10 mouse cellular contexts compared by ENCODE assay signal in genomic region chr4:152343296-152343695, GRCm38 (mm10). TPM values are rescaled to one million over a fixed set of nuclear protein-coding genes. Genes with fewer than 3 reads are reported as not detected.
A peak's percentile ranks its signal among the peaks of the same experiment; 100 is the strongest.
DNase-seq lines count a peak whose midpoint lies in the region; ATAC-seq and TF ChIP-seq lines count a peak whose summit lies in the region.
"Had no signal": no experiment of that assay in that cellular context is flagged by ENCODE, and none has a peak within 500 bp of the region (broad histone marks: within the 10 kb centered on the region; RNA-seq: fewer than 3 reads in every experiment).

No protein-coding gene starts in this region.

- peaks cover 3% of the 10 kb centered on the region; the same call in 1 of the 2 replicates for H3K27me3 ChIP-seq in cerebellum, adult 2 months (ENCODE audit: control insufficient read depth, insufficient read depth, low read length)
- peaks cover 78% of the 10 kb centered on the region for H3K27me3 ChIP-seq in midbrain, embryonic 10.5 days (ENCODE audit: low read depth, poor library complexity, severe bottlenecking)
- H3K27me3 ChIP-seq in midbrain, embryonic 15.5 days (replicated peaks): peaks cover 8% of the 10 kb centered on the region
- H3K27me3 ChIP-seq: Patski had no signal

- intact Hi-C loops in heart, postnatal 25 days (cut with DNase I): no loop called here

- no peak for TF ChIP-seq POLR2A in cerebellum, adult 2 months (IDR thresholded peaks at IDR 0.05; ENCODE audit: borderline replicate concordance, insufficient read depth, low read length)

- H3K36me3 ChIP-seq in midbrain, embryonic 10.5 days: no peaks in the 10 kb centered on the region
- no peaks in the 10 kb centered on the region for H3K36me3 ChIP-seq in midbrain, embryonic 15.5 days (replicated peaks)

- H3K9ac ChIP-seq in midbrain, embryonic 15.5 days: no peak overlapping the region

- no peaks in the 10 kb centered on the region for H3K9me3 ChIP-seq in midbrain, embryonic 10.5 days (replicated peaks)
- H3K9me3 ChIP-seq in midbrain, embryonic 15.5 days: no peaks in the 10 kb centered on the region

- H3K27ac ChIP-seq in cerebellum, adult 2 months (ENCODE audit: insufficient read depth, low read length): no peak overlapping the region
- H3K27ac ChIP-seq in midbrain, embryonic 10.5 days (replicated peaks): no peak overlapping the region
- H3K27ac ChIP-seq in midbrain, embryonic 15.5 days: no peak overlapping the region; the same call in 1 of the 2 replicates

- no peak overlapping the region for H3K4me2 ChIP-seq in midbrain, embryonic 15.5 days

- DNase-seq in cerebellum, adult 2 months: no peak
- no peak for DNase-seq in cerebellum, adult 8-10 months
- peak; percentile 53 for DNase-seq in midbrain, embryonic 10.5 days (ENCODE audit: low spot score)
- DNase-seq in embryo, embryonic 10.5 days (ENCODE audit: low spot score): peak; percentile 82
- peak; percentile 55 for DNase-seq in mesoderm, embryonic 11.5 days (ENCODE audit: low read depth, low spot score)
- DNase-seq in frontal cortex, postnatal 25 days (ENCODE audit: low spot score in 2 of 2): no peak
- DNase-seq in heart, postnatal 25 days (ENCODE audit: low spot score): no peak

- H3K4me1 ChIP-seq in cerebellum, adult 2 months (ENCODE audit: control insufficient read depth, insufficient read depth, low read length): peaks cover 10% of the 10 kb centered on the region
- peaks cover 37% of the 10 kb centered on the region for H3K4me1 ChIP-seq in midbrain, embryonic 10.5 days
- H3K4me1 ChIP-seq in midbrain, embryonic 15.5 days: peaks cover 46% of the 10 kb centered on the region

- TF ChIP-seq CTCF in cerebellum, adult 2 months (IDR thresholded peaks at IDR 0.05; ENCODE audit: borderline replicate concordance, insufficient read depth, low read depth, low read length): peak; percentile 76; the same call in 1 of the 2 replicates

- H3K4me3 ChIP-seq in cerebellum, adult 2 months (replicated peaks; ENCODE audit: insufficient read depth, low read depth, low read length): no peak overlapping the region
- H3K4me3 ChIP-seq in midbrain, embryonic 10.5 days: no peak overlapping the region
- no peak overlapping the region for H3K4me3 ChIP-seq in midbrain, embryonic 15.5 days

- no peak for ATAC-seq in midbrain, embryonic 15.5 days (replicated peaks)
- ATAC-seq: Patski had no signal

- 15% methylated on average over 5 of the region's 5 CpGs for WGBS in cerebellum, adult 2 months
- WGBS in midbrain, embryonic 10.5 days: 5% methylated on average over 5 of the region's 5 CpGs
- WGBS in midbrain, embryonic 15.5 days: 5% methylated on average over 5 of the region's 5 CpGs

RNA-seq across cellular contexts. Expression of gene Chd5, which starts 4.8 kb away (rescaled TPM):
- polyA plus RNA-seq in cerebellum, adult 2 months (2012; rRNA removed): 20.9 and 25.9 TPM in 2 replicates
- polyA plus RNA-seq in midbrain, embryonic 10.5 days (2016; fragmentation: Nextera tagmentation; extraction: Ambion mirVana): 0.07 and 0.12 TPM in 2 replicates
- 57.0 and 65.0 TPM in 2 replicates for polyA plus RNA-seq in midbrain, embryonic 15.5 days (2015; fragmentation: Nextera tagmentation; extraction: Ambion mirVana)
- total RNA-seq in heart, postnatal 25 days (2021): under 1 TPM; 0.08 to 0.14 TPM
- polyA plus RNA-seq: heart, embryonic 14.5 days had no signal

RNA-seq across cellular contexts. Expression of gene Rpl22, which starts 17.8 kb away (rescaled TPM):
- polyA plus RNA-seq in cerebellum, adult 2 months (2012; rRNA removed): 162 and 187 TPM in 2 replicates
- 282 and 358 TPM in 2 replicates for polyA plus RNA-seq in midbrain, embryonic 10.5 days (2016; fragmentation: Nextera tagmentation; extraction: Ambion mirVana)
- 127 and 133 TPM in 2 replicates for polyA plus RNA-seq in midbrain, embryonic 15.5 days (2015; fragmentation: Nextera tagmentation; extraction: Ambion mirVana)
- total RNA-seq in heart, postnatal 25 days (2021): 100 to 1,000 TPM; 254 TPM

RNA-seq across cellular contexts. Expression of gene Rnf207, which starts 24.5 kb away (rescaled TPM):
- 7.2 and 11.8 TPM in 2 replicates for polyA plus RNA-seq in cerebellum, adult 2 months (2012; rRNA removed)
- 1.5 and 2.4 TPM in 2 replicates for polyA plus RNA-seq in midbrain, embryonic 10.5 days (2016; fragmentation: Nextera tagmentation; extraction: Ambion mirVana)
- 8.0 and 8.6 TPM in 2 replicates for polyA plus RNA-seq in midbrain, embryonic 15.5 days (2015; fragmentation: Nextera tagmentation; extraction: Ambion mirVana)
- 10 to 100 TPM; 69.6 to 73.3 TPM for total RNA-seq in heart, postnatal 25 days (2021)

RNA-seq across cellular contexts. Expression of gene Icmt, which starts 46.3 kb away (rescaled TPM):
- polyA plus RNA-seq in cerebellum, adult 2 months (2012; rRNA removed): 160 and 188 TPM in 2 replicates
- 26.8 and 27.6 TPM in 2 replicates for polyA plus RNA-seq in midbrain, embryonic 10.5 days (2016; fragmentation: Nextera tagmentation; extraction: Ambion mirVana)
- polyA plus RNA-seq in midbrain, embryonic 15.5 days (2015; fragmentation: Nextera tagmentation; extraction: Ambion mirVana): 20.4 and 24.5 TPM in 2 replicates
- 10 to 100 TPM; 25.2 to 26.7 TPM for total RNA-seq in heart, postnatal 25 days (2021)

RNA-seq across cellular contexts. Expression of gene Hes3, which starts 51.8 kb away (rescaled TPM):
- polyA plus RNA-seq in cerebellum, adult 2 months (2012; rRNA removed): 55.1 and 62.7 TPM in 2 replicates
- 26.3 and 30.9 TPM in 2 replicates for polyA plus RNA-seq in midbrain, embryonic 10.5 days (2016; fragmentation: Nextera tagmentation; extraction: Ambion mirVana)
- 0.67 and 0.69 TPM in 2 replicates for polyA plus RNA-seq in midbrain, embryonic 15.5 days (2015; fragmentation: Nextera tagmentation; extraction: Ambion mirVana)
- total RNA-seq in heart, postnatal 25 days (2021): not detected
- polyA plus RNA-seq: heart, embryonic 14.5 days had no signal

Comparison
In these comparisons a context has a peak if more than half of its experiments do, and no peak if none do; other contexts are left out.
1. RNA of gene Chd5, which starts 4.8 kb away (polyA plus RNA-seq): 57.0 to 65.0 TPM in midbrain, embryonic 15.5 days and 20.9 to 25.9 TPM in cerebellum, adult 2 months; 0.07 to 0.12 TPM in midbrain, embryonic 10.5 days; every median in the first group is over 10 times any median in the second.
2. DNase-seq: peak in midbrain, embryonic 10.5 days (single experiment), embryo, embryonic 10.5 days (single experiment) and mesoderm, embryonic 11.5 days (single experiment); none in cerebellum, adult 2 months (0 of 2), cerebellum, adult 8-10 months (single experiment), frontal cortex, postnatal 25 days (0 of 2) and heart, postnatal 25 days (single experiment).